ENCODE assay signal across 13 mouse cellular contexts in genomic region chr5:45476288-45476687, GRCm38 (mm10). TPM values are rescaled to one million over a fixed set of nuclear protein-coding genes. Genes with fewer than 3 reads are reported as not detected.
DNase-seq lines count a peak whose midpoint lies in the region; ATAC-seq and TF ChIP-seq lines count a peak whose summit lies in the region.
"Had no signal": no experiment of that assay in that cellular context is flagged by ENCODE, and none has a peak within 500 bp of the region (broad histone marks: within the 10 kb centered on the region; RNA-seq: fewer than 3 reads in every experiment).

No protein-coding gene starts in this region.

- TF ChIP-seq CTCF in lung, adult 2 months (IDR thresholded peaks at IDR 0.05; ENCODE audit: insufficient read depth, low read length) = no peak

- DNase-seq in hindbrain, embryonic 10.5 days (ENCODE audit: low spot score) = no peak
- DNase-seq in lung, postnatal 10 days = peak; percentile 60
- no peak for DNase-seq in lung, adult 2 months
- no peak for DNase-seq in ovary, postnatal 14 days (ENCODE audit: low spot score)
- DNase-seq in heart, adult 8-10 months (ENCODE audit: low spot score) = no peak
- DNase-seq: gastrocnemius, postnatal 14 days had no signal

- no peak overlapping the region for H3K27ac ChIP-seq in hindbrain, embryonic 15.5 days (replicated peaks)
- no peak overlapping the region for H3K27ac ChIP-seq in hindbrain, embryonic 10.5 days
- H3K27ac ChIP-seq in forebrain, embryonic 13.5 days = no peak overlapping the region
- no peak overlapping the region for H3K27ac ChIP-seq in midbrain, embryonic 16.5 days (ENCODE audit: low read length)
- H3K27ac ChIP-seq: liver, embryonic 15.5 days had no signal

- ATAC-seq in hindbrain, embryonic 15.5 days (ENCODE audit: low FRiP score, low read depth) = peak; percentile 63
- peak; percentile 61 for ATAC-seq in forebrain, embryonic 13.5 days
- peak; percentile 41; the same call in 1 of the 2 replicates for ATAC-seq in midbrain, embryonic 16.5 days
- ATAC-seq: activated CD4-positive, CD25-positive, alpha-beta regulatory T cell, adult 4 months had no signal

- no peak for TF ChIP-seq POLR2A in lung, adult 2 months (IDR thresholded peaks at IDR 0.05; ENCODE audit: borderline replicate concordance, extremely low read depth, low read depth, low read length)

- no peaks in the 10 kb centered on the region for H3K4me1 ChIP-seq in hindbrain, embryonic 15.5 days (replicated peaks)
- H3K4me1 ChIP-seq in hindbrain, embryonic 10.5 days (replicated peaks) = 0 out of 2 replicates have a peak, but pooled peaks cover 2% of the 10 kb centered on the region
- no peaks in the 10 kb centered on the region for H3K4me1 ChIP-seq in lung, adult 2 months (ENCODE audit: control insufficient read depth, insufficient read depth, low read length)
- peaks cover 23% of the 10 kb centered on the region for H3K4me1 ChIP-seq in forebrain, embryonic 13.5 days
- H3K4me1 ChIP-seq in midbrain, embryonic 16.5 days (ENCODE audit: control insufficient read depth, insufficient read depth, low read length) = no peaks in the 10 kb centered on the region; the same call in 1 of the 2 replicates
- H3K4me1 ChIP-seq: liver, embryonic 15.5 days had no signal

- 17% methylated on average over 6 of the region's 6 CpGs for WGBS in hindbrain, embryonic 15.5 days
- WGBS in hindbrain, embryonic 10.5 days = 52% methylated on average over 6 of the region's 6 CpGs
- 42% methylated on average over 6 of the region's 6 CpGs for WGBS in lung, adult 2 months
- WGBS in forebrain, embryonic 13.5 days = 10% methylated on average over 6 of the region's 6 CpGs
- WGBS in midbrain, embryonic 16.5 days = 18% methylated on average over 6 of the region's 6 CpGs

- no peak overlapping the region for H3K9ac ChIP-seq in hindbrain, embryonic 15.5 days
- no peak overlapping the region for H3K9ac ChIP-seq in forebrain, embryonic 13.5 days
- H3K9ac ChIP-seq in midbrain, embryonic 16.5 days (ENCODE audit: low read depth, low read length) = no peak overlapping the region
- H3K9ac ChIP-seq: liver, embryonic 15.5 days had no signal

- no peak overlapping the region for H3K4me3 ChIP-seq in hindbrain, embryonic 15.5 days
- H3K4me3 ChIP-seq in hindbrain, embryonic 10.5 days = no peak overlapping the region
- H3K4me3 ChIP-seq in lung, adult 2 months (replicated peaks; ENCODE audit: extremely low read depth, low read depth, low read length) = no peak overlapping the region
- no peak overlapping the region for H3K4me3 ChIP-seq in forebrain, embryonic 13.5 days
- no peak overlapping the region for H3K4me3 ChIP-seq in midbrain, embryonic 16.5 days (ENCODE audit: low read depth, low read length)
- H3K4me3 ChIP-seq: liver, embryonic 15.5 days had no signal

- no peak overlapping the region for H3K4me2 ChIP-seq in hindbrain, embryonic 15.5 days
- 0 out of 2 replicates have a peak overlapping the region, but pooled peaks have one; percentile 7 for H3K4me2 ChIP-seq in forebrain, embryonic 13.5 days
- H3K4me2 ChIP-seq in midbrain, embryonic 16.5 days (ENCODE audit: low read length) = no peak overlapping the region
- H3K4me2 ChIP-seq: liver, embryonic 15.5 days had no signal

- 0 out of 2 replicates have a peak, but pooled peaks cover 2% of the 10 kb centered on the region for H3K27me3 ChIP-seq in hindbrain, embryonic 15.5 days
- no peaks in the 10 kb centered on the region for H3K27me3 ChIP-seq in hindbrain, embryonic 10.5 days (ENCODE audit: insufficient read depth, poor library complexity, severe bottlenecking)
- H3K27me3 ChIP-seq in forebrain, embryonic 13.5 days = 0 out of 2 replicates have a peak, but pooled peaks cover 1% of the 10 kb centered on the region
- no peaks in the 10 kb centered on the region for H3K27me3 ChIP-seq in midbrain, embryonic 16.5 days (ENCODE audit: control insufficient read depth, insufficient read depth, low read depth, low read length)
- H3K27me3 ChIP-seq: liver, embryonic 15.5 days had no signal

- no peaks in the 10 kb centered on the region for H3K9me3 ChIP-seq in hindbrain, embryonic 15.5 days
- H3K9me3 ChIP-seq in hindbrain, embryonic 10.5 days = no peaks in the 10 kb centered on the region
- no peaks in the 10 kb centered on the region for H3K9me3 ChIP-seq in forebrain, embryonic 13.5 days (replicated peaks)
- no peaks in the 10 kb centered on the region for H3K9me3 ChIP-seq in midbrain, embryonic 16.5 days (replicated peaks; ENCODE audit: control insufficient read depth, low read length, poor library complexity, severe bottlenecking)
- H3K9me3 ChIP-seq: liver, embryonic 15.5 days had no signal

- no peaks in the 10 kb centered on the region for H3K36me3 ChIP-seq in hindbrain, embryonic 15.5 days
- no peaks in the 10 kb centered on the region for H3K36me3 ChIP-seq in hindbrain, embryonic 10.5 days
- no peaks in the 10 kb centered on the region for H3K36me3 ChIP-seq in forebrain, embryonic 13.5 days (ENCODE audit: poor library complexity, severe bottlenecking)
- no peaks in the 10 kb centered on the region for H3K36me3 ChIP-seq in midbrain, embryonic 16.5 days (ENCODE audit: control insufficient read depth, insufficient read depth, low read length)
- H3K36me3 ChIP-seq: liver, embryonic 15.5 days had no signal

RNA-seq across cellular contexts. Expression of gene Lap3, which starts 16.9 kb away (rescaled TPM):
- polyA plus RNA-seq in hindbrain, embryonic 15.5 days (2015; fragmentation: Nextera tagmentation; extraction: Ambion mirVana) = 35.0 and 35.4 TPM in 2 replicates
- polyA plus RNA-seq in hindbrain, embryonic 10.5 days (2016; fragmentation: Nextera tagmentation; extraction: Ambion mirVana) = 82.3 and 103 TPM in 2 replicates
- 9.9 and 14.7 TPM in 2 replicates for polyA plus RNA-seq in lung, adult 2 months (2012; rRNA removed)
- polyA plus RNA-seq in forebrain, embryonic 13.5 days (2015; fragmentation: Nextera tagmentation; extraction: Ambion mirVana) = 47.9 and 50.3 TPM in 2 replicates
- 28.8 and 31.6 TPM in 2 replicates for polyA plus RNA-seq in midbrain, embryonic 16.5 days (2015; fragmentation: Nextera tagmentation; extraction: Ambion mirVana)
- total RNA-seq in heart, adult 8-10 months (2022) = 100 to 1,000 TPM; 103 to 108 (median 108) TPM

RNA-seq across cellular contexts. Expression of gene Clrn2, which starts 22.7 kb away (rescaled TPM):
- polyA plus RNA-seq in hindbrain, embryonic 15.5 days (2015; fragmentation: Nextera tagmentation; extraction: Ambion mirVana) = 0.38 and 0.46 TPM in 2 replicates
- polyA plus RNA-seq in hindbrain, embryonic 10.5 days (2016; fragmentation: Nextera tagmentation; extraction: Ambion mirVana) = 0.27 TPM in 1 of 2 replicates, not detected in the other
- polyA plus RNA-seq in lung, adult 2 months (2012; rRNA removed) = not detected in 2 replicates
- polyA plus RNA-seq in forebrain, embryonic 13.5 days (2015; fragmentation: Nextera tagmentation; extraction: Ambion mirVana) = not detected in 2 replicates
- 0.33 TPM in 1 of 2 replicates, not detected in the other for polyA plus RNA-seq in midbrain, embryonic 16.5 days (2015; fragmentation: Nextera tagmentation; extraction: Ambion mirVana)
- total RNA-seq in heart, adult 8-10 months (2022) = not detected
- total RNA-seq: gastrocnemius, postnatal 14 days; neutrophil, adult 5-6 weeks had no signal
- polyA plus RNA-seq: activated CD4-positive, CD25-positive, alpha-beta regulatory T cell, adult 4 months; liver, embryonic 15.5 days; urinary bladder, adult 2 months had no signal

RNA-seq across cellular contexts. Expression of gene Qdpr, which starts 26.3 kb away (rescaled TPM):
- 131 and 132 TPM in 2 replicates for polyA plus RNA-seq in hindbrain, embryonic 15.5 days (2015; fragmentation: Nextera tagmentation; extraction: Ambion mirVana)
- polyA plus RNA-seq in hindbrain, embryonic 10.5 days (2016; fragmentation: Nextera tagmentation; extraction: Ambion mirVana) = 123 and 130 TPM in 2 replicates
- polyA plus RNA-seq in lung, adult 2 months (2012; rRNA removed) = 54.9 and 57.6 TPM in 2 replicates
- 99.7 and 106 TPM in 2 replicates for polyA plus RNA-seq in forebrain, embryonic 13.5 days (2015; fragmentation: Nextera tagmentation; extraction: Ambion mirVana)
- 112 and 127 TPM in 2 replicates for polyA plus RNA-seq in midbrain, embryonic 16.5 days (2015; fragmentation: Nextera tagmentation; extraction: Ambion mirVana)
- total RNA-seq in heart, adult 8-10 months (2022) = 10 to 100 TPM; 82.6 to 94.5 (median 91.0) TPM

RNA-seq across cellular contexts. Expression of gene Med28, which starts 43.7 kb away (rescaled TPM):
- polyA plus RNA-seq in hindbrain, embryonic 15.5 days (2015; fragmentation: Nextera tagmentation; extraction: Ambion mirVana) = 249 and 253 TPM in 2 replicates
- 295 and 341 TPM in 2 replicates for polyA plus RNA-seq in hindbrain, embryonic 10.5 days (2016; fragmentation: Nextera tagmentation; extraction: Ambion mirVana)
- 96.6 and 99.9 TPM in 2 replicates for polyA plus RNA-seq in lung, adult 2 months (2012; rRNA removed)
- polyA plus RNA-seq in forebrain, embryonic 13.5 days (2015; fragmentation: Nextera tagmentation; extraction: Ambion mirVana) = 318 and 344 TPM in 2 replicates
- polyA plus RNA-seq in midbrain, embryonic 16.5 days (2015; fragmentation: Nextera tagmentation; extraction: Ambion mirVana) = 265 and 266 TPM in 2 replicates
- 10 to 100 TPM; 57.0 to 63.5 (median 57.4) TPM for total RNA-seq in heart, adult 8-10 months (2022)
